Mouse (Mus musculus): Measurements from ENCODE around the gene Nutf2-ps1.

The Nutf2-ps1 gene

GRCm38 (mm10) chr19:53568553-53568952 is 20.3 kb downstream of the Nutf2-ps1 start:
- no peak for DNase-seq

GRCm38 (mm10) chr19:53567864-53568263 is 21.0 kb downstream of the Nutf2-ps1 start:
- DNase-seq: no peak

- no peak for DNase-seq
These were observed 23.1 kb downstream of the Nutf2-ps1 start for GRCm38 (mm10) chr19:53565565-53566277.

DNA sequence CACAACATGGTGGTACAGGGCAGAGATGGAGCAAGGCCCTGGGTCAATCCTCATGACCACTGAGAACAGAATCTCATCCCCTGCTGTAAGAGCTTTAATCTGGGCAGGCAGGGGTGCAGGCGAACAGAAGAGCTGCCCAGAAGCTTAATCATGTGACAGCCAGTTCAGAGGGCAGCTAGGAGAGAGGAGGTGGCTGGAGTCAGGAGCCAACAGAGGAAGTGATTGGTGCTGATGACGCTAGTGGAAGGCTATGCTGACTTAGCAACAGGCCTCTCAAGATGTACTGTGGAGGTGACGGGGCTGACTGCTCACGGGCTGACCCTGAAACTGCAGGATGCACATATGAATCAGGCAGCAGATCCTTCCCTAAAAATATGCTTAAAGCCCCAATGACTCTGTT is 24.7 kb downstream of the Nutf2-ps1 start:
- DNase-seq: no peak

DNA sequence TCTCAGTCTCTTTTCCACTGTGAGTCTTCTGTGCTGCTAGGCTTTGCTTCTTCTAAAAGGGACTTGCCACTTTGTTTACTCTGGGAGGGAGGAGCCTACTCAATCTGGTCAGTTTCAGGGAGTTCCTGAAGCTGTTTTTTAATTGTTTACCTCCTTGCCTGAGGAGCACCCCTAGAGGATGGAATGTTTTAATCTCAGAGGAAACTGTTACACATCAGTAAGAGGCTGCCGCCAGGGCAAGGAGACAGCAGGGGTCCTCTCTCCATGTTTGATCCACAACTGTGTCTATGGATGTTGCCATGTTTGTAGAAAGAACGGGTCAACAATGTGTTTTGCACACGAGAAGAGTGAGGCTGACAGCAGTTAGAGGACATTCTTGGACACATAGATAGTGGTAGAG is 28.4 kb downstream of the Nutf2-ps1 start:
- DNase-seq: no peak

GRCm38 (mm10) chr19:53557267-53557936 is 31.5 kb downstream of the Nutf2-ps1 start:
- DNase-seq: no peak

DNA sequence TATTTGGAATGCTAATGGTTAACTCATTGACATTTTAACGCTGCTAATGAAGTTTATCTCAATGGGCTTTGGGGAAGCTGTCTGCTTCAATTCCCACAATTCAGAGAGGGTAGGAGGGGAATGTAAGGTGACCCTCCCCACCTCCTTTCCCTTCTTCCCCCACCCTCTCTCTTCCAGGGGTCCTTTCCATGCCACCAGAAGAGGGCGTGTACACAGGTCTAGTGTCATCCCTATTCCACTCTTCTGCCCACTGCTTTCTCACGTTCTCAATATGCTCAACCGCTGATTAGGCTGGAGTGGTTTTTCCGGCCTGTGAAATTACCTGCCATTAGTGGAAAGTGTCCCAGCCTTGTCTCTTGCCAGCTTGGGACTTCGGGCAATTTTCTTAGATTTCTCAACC is 32.0 kb downstream of the Nutf2-ps1 start:
- no peak for DNase-seq

DNA sequence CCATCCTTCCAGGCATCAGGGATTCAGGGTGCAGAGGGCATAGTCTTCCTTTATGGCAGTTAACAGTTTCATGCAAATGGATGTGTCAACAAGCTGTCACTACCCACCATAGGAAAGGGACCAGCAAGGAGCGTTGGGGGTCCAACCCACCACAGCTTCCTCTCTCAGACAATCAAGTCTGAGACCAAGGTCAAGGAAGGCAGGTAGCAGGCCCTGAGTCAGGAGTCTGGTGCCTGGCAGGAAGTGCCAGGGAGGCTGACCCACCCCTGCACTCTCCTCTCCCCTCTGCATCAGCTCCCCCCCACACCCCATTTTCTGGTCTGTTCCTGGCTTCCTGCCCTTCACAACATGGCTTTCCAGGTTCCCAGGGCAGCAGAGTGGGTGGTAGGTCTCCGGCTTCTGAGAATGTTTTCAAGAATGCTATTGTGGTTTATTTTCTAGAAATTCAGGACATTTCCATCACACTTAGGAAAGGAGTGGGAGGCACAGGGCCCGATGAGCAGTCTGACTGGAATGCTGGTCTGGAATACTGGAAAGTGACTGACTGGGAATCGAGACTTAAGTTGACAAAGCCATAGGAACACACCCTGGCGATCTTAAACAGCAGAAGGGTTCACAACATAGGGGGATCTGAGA is 33.8 kb downstream of the Nutf2-ps1 start:
- DNase-seq: no peak

DNA sequence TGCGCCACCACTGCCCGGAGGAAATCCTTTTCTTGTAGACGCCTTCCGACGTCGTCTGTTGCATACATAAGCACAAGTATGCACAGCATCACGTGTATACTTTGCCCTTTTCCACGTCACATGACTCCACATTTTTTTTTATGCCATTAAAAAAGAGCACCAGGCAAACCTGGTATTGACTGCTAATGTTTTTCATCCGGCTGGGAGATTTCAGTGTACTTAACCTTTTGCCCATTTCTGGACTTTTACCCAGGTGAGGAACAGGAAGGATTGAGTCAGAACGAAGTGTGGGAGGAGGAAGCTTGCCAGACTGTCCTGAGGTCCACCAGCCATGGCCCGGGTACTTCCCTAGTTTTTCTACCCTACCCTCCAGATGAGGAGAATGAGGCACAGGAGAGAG is 34.5 kb downstream of the Nutf2-ps1 start:
- DNase-seq: no peak

GRCm38 (mm10) chr19:53552795-53553194 is 36.1 kb downstream of the Nutf2-ps1 start:
- no peak for DNase-seq

DNA sequence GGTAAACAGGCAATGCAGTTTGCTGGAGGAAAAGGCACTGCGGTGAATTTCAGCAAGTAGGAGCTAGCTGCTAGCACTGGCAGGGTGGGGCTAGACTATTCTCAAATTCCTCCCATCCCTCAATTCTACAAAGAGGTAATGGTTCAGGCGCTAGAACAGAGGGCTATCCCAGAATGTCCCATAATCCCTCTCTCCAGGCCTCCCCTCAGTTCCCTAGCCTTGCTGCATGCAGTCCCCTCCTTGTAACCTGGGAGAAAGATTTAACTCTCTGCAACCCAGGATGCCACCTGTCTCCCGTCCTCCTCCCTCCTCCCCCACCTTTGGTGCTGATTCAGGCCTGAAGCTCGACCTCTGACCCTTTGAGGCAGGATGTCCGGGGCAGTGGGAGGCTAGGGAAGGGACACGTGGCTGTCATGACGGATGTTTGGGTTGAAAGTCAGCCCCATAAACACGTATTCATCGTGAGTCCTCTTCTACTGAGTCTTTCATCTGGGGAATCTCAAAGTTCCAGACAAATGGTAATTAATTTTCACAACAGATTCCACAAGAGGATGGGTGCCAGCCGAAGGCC is 36.6 kb downstream of the Nutf2-ps1 start:
- DNase-seq: no peak

DNA sequence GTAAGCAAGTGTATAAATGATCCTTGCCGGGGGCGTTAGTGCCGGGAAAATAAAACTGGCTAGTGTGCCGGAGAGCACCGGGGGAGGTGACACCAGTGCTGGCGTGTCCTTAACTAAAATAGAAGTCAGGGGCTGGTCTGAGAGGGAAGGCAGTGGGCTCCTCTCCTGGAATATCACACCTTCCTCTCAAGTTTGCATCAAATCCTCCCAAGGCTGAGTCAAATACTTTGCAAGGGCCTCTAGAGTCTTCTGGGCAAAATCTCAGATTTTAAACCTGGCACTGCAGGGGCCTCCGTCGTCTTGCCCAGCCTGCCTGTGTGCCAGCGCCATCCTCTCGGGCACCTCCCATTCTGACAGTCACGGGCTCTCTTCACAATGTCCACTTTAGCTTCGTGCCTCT is 37.9 kb downstream of the Nutf2-ps1 start:
- no peak for DNase-seq

DNA sequence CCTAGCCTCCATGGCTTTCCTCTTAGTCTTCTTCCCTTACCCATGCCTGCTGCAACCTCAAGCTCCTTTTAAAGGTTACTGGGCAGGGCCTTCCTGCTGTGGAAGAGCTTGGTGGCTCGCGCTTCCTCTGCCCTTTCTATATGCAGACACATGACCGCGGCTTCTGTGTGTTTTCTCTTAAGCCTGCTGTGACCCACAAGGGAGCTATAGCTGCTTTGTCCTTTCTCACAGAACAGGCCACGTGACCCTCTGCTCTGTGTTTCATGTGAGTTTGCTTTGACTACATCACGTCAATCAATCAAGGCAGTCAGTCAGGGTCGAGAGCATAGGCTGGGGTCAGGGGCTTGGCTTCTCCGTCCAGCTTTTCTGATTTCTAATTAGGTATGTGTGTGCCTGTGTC is 41.3 kb downstream of the Nutf2-ps1 start:
- no peak for DNase-seq

GRCm38 (mm10) chr19:53544923-53545561 is 43.8 kb downstream of the Nutf2-ps1 start:
- no peak for DNase-seq

DNA sequence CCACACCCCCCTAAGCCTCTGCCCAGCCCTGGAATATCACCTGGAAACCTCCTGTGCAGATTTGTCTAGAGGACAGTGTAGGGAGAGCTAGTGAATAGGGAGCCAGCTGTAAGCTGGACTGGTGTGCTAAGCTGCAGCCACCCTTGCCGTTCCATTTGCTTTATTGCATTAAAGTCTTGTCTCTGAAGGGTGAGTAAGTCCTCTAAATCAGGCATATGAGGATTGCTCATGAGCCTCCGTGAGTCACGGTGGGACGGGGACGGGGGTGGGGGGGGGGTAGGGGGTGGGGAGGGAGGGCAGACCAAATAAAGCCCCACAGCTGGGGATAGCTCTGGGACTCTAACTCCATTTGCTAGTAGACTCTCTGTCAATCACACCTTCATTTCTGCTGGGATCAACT is 45.3 kb downstream of the Nutf2-ps1 start:
- DNase-seq: no peak

GRCm38 (mm10) chr19:53539296-53539695 is 49.6 kb downstream of the Nutf2-ps1 start:
- DNase-seq: no peak

GRCm38 (mm10) chr19:53538796-53539195 is 50.1 kb downstream of the Nutf2-ps1 start:
- DNase-seq: no peak

Data from right cerebral cortex, postnatal 14 days (tissue).